Mouse (Mus musculus): ENCODE data around the gene Supt6.

- TF ChIP-seq CTCF (IDR thresholded peaks at IDR 0.05; ENCODE audit: low read depth, low read length): no peak
- no peak for TF ChIP-seq POLR2A (IDR thresholded peaks at IDR 0.05; ENCODE audit: extremely low read depth, insufficient read depth, low read length)
Measured at GRCm38 (mm10) chr11:78190041-78190440, 55.7 kb downstream of the Supt6 start.

All from liver, adult 2 months (tissue).